Mouse (Mus musculus) limb, embryonic 12.5 days (tissue): ENCODE measurements around the gene Ago4. TPM values are rescaled to one million over a fixed set of nuclear protein-coding genes. Genes with fewer than 3 reads are reported as not detected.

Experiments
- ATAC-seq: fragments of 200-750 bp; cut with Nextera tagmentation; 2 replicates; pipeline ENCODE4 v1.8.0; 2017; ENCODE audit warnings: low read depth, moderate TSS enrichment; ENCODE audit not compliant: insufficient number of reproducible peaks, insufficient read depth, low FRiP score, low TSS enrichment
- H3K27ac ChIP-seq: fragments of 300-500 bp; sonication (generic); 2 replicates; pipeline ENCODE4 v1.5.1; 2016; ENCODE audit warnings: mild to moderate bottlenecking, moderate library complexity
- H3K27me3 ChIP-seq: fragments of 300-500 bp; sonication (generic); 2 replicates; pipeline ENCODE4 v1.6.1; 2016; ENCODE audit warnings: mild to moderate bottlenecking, moderate library complexity
- H3K36me3 ChIP-seq: fragments of 300-500 bp; sonication (generic); 2 replicates; pipeline ENCODE4 v1.6.1; 2016; ENCODE audit warnings: mild to moderate bottlenecking, moderate library complexity
- H3K4me1 ChIP-seq: fragments of 300-500 bp; sonication (generic); replicated peaks from 2 replicates; pipeline ENCODE4 v1.6.1; 2016
- H3K4me2 ChIP-seq: fragments of 300-500 bp; sonication (generic); 2 replicates; pipeline ENCODE4 v1.6.1; 2016; ENCODE audit warnings: mild to moderate bottlenecking, moderate library complexity
- H3K4me3 ChIP-seq: fragments of 300-500 bp; sonication (generic); replicated peaks from 2 replicates; pipeline ENCODE4 v1.5.1; 2016; ENCODE audit warnings: mild to moderate bottlenecking
- H3K9ac ChIP-seq: fragments of 300-500 bp; sonication (generic); replicated peaks from 2 replicates; pipeline ENCODE4 v1.6.1; 2016; ENCODE audit warnings: mild to moderate bottlenecking, moderate library complexity
- H3K9me3 ChIP-seq: fragments of 300-500 bp; sonication (generic); 2 replicates; pipeline ENCODE4 v1.6.1; 2016; ENCODE audit warnings: mild to moderate bottlenecking, moderate library complexity
- WGBS: fragments of 180-500 bp; shearing (Covaris S2); methylation state at CpG from one replicate; pipeline ENCODE4 v1.1.7; 2016; 5-methylcytosine and 5-hydroxymethylcytosine counted together
- polyA plus RNA-seq: library from polyadenylated mRNA; unstranded; fragments of >200 nt; fragmentation: Nextera tagmentation; extraction: Ambion mirVana; gene quantifications from 2 replicates; pipeline ENCODE4 v1.2.1, GENCODE M21; 2016

Gene Ago4
- polyA plus RNA-seq, 1 experiment from 2014 or later = 2.3 TPM

DNA sequence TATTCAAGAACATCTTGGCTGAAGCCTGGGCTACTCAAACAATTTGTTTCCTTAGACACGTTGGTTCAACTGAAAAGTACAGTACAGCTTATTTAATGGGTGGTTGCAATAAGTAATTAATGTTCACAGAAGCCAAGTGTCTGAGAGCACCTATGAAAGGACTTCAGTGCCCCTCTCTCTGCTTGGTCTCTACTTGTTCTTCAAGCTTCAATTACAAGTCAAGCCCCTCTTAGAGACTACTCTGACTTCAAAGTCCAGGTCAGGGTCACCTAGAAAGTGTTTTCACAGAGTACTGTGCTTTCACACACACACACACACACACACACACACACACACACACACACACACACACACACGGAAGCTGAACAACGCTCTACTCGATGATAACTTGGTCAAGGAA, 39.9 kb downstream of the Ago4 start:
- Histone ChIP-seq H3K4me2 (no peak overlapping the region), H3K4me3 (no peak overlapping the region), H3K9ac (no peak overlapping the region), H3K27ac (no peak overlapping the region), H3K4me1 (no peaks in the 10 kb centered on the region), H3K27me3 (no peaks in the 10 kb centered on the region), H3K9me3 (no peaks in the 10 kb centered on the region), H3K36me3 (peaks cover 18% of the 10 kb centered on the region; the same call in 1 of the 2 replicates)
- 81% methylated on average over 4 of the region's 4 CpGs for WGBS
- no peak for ATAC-seq

DNA sequence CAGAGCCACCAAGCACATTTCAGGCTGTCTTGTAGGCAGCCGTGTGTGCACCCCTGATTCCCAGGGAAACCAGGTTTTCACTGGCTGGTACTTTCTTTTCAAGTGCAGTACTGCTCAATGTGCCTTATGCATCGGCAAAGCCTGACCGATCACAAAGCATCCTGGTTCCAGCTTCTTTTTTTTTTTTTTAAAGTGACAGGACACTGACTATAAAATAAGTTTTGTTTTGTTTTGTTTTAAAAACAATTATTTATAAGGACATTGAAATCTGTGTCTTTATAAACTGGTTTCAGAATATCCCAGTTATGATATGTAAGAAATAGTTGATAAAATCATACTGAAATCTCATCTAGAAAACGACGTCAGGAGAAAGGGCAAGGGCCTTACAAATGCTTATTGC, 41.3 kb downstream of the Ago4 start:
- no peaks in the 10 kb centered on the region for H3K4me1 ChIP-seq
- no peak overlapping the region for H3K27ac ChIP-seq
- no peak overlapping the region for H3K4me3 ChIP-seq
- H3K4me2 ChIP-seq = no peak overlapping the region
- no peaks in the 10 kb centered on the region for H3K9me3 ChIP-seq
- 74% methylated on average over 5 of the region's 5 CpGs for WGBS
- no peak for ATAC-seq
- no peak overlapping the region for H3K9ac ChIP-seq
- H3K27me3 ChIP-seq = no peaks in the 10 kb centered on the region
- peaks cover 18% of the 10 kb centered on the region; the same call in 1 of the 2 replicates for H3K36me3 ChIP-seq

DNA sequence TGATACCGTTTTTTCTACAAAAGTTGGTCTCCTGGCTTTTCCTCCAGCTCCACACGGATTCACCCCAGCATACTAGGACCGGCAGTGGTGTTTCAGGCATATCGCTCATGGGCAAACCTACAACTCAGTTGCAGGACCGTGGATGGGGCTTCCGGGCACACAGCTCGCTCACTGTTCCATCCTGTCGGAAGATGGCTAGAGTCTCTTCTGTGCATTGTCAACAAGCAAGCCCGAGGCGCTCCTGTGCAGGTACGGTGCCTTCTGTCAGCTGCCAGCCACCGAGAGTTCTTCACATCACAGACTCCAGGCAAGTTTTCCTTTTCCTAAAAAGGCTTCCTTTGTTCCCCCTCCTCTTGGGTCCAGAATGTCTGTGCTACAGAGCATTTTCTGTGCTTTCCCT, 42.5 kb downstream of the Ago4 start:
- Histone ChIP-seq H3K27me3 (no peaks in the 10 kb centered on the region), H3K4me2 (no peak overlapping the region), H3K9me3 (no peaks in the 10 kb centered on the region), H3K27ac (0 out of 2 replicates have a peak overlapping the region, but pooled peaks have one; percentile 12), H3K4me1 (no peaks in the 10 kb centered on the region), H3K4me3 (no peak overlapping the region), H3K9ac (no peak overlapping the region), H3K36me3 (peaks cover 16% of the 10 kb centered on the region; the same call in 1 of the 2 replicates)
- no peak for ATAC-seq
- WGBS = 85% methylated on average over 12 of the region's 12 CpGs

DNA sequence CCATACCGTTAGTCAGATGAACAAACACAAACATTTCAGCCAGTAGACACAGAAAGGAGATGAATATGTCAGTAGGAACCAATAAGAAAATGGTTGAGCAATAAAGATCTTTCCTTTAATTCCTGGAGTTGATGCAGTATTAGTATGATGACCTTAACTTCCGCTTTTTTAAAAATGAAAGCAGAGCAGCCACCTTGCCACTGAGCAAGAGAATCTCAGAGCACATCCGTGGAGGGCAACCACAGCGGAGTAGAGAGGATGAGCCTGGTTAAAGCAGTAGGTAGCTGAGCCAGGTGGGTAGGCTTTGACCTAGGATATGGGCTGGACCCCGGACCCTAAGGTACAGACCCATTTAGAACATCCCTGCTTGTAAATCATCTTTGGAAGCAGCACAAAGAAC, 43.5 kb downstream of the Ago4 start:
- Histone ChIP-seq H3K27me3 (no peaks in the 10 kb centered on the region), H3K27ac (no peak overlapping the region), H3K9me3 (no peaks in the 10 kb centered on the region), H3K9ac (no peak overlapping the region), H3K4me3 (no peak overlapping the region), H3K4me2 (no peak overlapping the region), H3K36me3 (peaks cover 16% of the 10 kb centered on the region; the same call in 1 of the 2 replicates), H3K4me1 (no peaks in the 10 kb centered on the region)
- WGBS = 87% methylated on average over 5 of the region's 5 CpGs
- no peak for ATAC-seq

DNA sequence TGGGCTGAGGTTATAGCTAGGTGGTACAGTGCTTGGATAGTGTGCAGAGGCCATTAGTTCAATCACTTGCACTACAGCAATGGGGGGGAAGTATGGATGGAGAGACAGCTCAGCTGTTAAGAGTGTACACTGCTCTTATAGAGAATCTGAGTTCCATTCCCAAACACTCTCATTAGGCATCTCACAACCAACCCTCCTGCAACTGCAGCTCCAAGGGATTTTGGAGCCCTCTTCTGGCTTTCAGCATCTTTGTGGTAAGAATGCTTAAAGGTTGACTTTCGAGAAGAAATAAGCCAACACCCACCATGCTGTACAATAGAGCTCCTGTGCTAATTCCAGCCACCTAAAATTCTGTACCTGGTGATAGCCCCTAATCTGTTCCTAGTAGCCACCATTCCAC, 47.1 kb downstream of the Ago4 start:
- Histone ChIP-seq H3K4me3 (no peak overlapping the region), H3K9me3 (no peaks in the 10 kb centered on the region), H3K4me1 (no peaks in the 10 kb centered on the region), H3K27ac (no peak overlapping the region), H3K36me3 (0 out of 2 replicates have a peak, but pooled peaks cover 5% of the 10 kb centered on the region), H3K4me2 (no peak overlapping the region), H3K9ac (no peak overlapping the region), H3K27me3 (no peaks in the 10 kb centered on the region)
- WGBS = 77% methylated on average over 1 of the region's 1 CpGs
- ATAC-seq = no peak

DNA sequence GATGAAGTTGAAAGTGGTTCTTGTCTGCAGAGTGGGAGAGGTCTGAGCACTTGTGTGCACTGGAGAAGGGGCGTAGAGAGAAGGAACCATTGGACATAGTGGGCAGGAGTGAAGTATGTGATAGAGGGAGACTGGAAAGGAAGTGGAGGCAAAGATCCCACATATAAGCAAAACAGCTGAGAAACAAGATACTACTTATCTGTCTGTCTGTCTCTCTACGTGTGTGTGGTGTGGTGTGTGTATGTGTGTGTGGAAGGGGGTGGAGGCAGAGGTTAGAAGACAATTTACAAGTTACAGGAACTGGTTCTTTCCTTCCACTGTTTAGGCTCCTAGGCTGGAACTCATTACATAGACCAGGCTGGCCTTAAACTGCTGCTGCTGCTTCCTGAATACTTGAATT, 48.2 kb downstream of the Ago4 start:
- WGBS = 88% methylated on average over 2 of the region's 2 CpGs
- Histone ChIP-seq H3K4me1 (no peaks in the 10 kb centered on the region), H3K27me3 (no peaks in the 10 kb centered on the region), H3K36me3 (no peaks in the 10 kb centered on the region), H3K27ac (no peak overlapping the region), H3K9me3 (no peaks in the 10 kb centered on the region), H3K4me2 (no peak overlapping the region), H3K9ac (no peak overlapping the region), H3K4me3 (no peak overlapping the region)
- no peak for ATAC-seq

DNA sequence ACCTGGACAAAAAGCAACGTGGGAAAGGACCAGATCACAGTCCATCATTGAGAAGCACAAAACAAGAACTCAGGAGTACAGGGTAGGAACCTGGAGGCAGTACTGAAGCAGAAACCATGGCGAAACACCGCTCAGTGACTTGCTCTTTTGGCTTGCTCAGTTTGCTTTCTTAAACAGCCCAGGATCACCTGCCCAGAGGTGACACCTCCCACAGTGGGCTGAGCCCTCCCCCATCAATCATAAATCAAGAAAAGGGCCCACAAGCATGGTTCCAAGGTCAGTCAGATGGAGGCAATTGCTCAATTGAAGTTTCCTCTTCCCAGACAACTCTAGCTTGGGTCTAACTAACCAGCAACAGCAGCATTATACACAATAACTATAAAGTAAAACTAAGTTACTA, 49.4 kb downstream of the Ago4 start:
- Histone ChIP-seq H3K27ac (no peak overlapping the region), H3K4me1 (no peaks in the 10 kb centered on the region), H3K4me3 (no peak overlapping the region), H3K9me3 (no peaks in the 10 kb centered on the region), H3K27me3 (no peaks in the 10 kb centered on the region), H3K36me3 (no peaks in the 10 kb centered on the region), H3K4me2 (no peak overlapping the region), H3K9ac (no peak overlapping the region)
- no peak for ATAC-seq
- 84% methylated on average over 3 of the region's 3 CpGs for WGBS

DNA sequence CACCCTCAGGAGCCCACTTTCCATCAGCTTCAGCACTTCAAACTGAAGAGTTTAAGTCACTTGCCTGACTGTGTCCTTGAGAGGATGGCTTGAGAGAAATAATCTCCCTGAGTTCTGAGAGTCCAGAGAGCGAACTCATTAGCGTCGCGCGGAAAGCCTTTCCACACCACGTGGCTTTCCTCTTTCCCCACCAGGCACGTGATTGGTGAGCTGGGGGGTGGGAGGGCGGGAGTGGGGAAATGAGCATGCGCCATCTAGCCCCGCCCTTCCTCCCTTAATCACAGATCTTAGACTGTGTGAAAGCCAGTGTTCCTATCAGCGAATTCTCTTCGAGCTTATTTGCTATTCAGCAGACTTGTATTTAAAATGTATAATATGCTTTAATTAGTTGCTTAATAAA, 50.3 kb downstream of the Ago4 start:
- 79% methylated on average over 12 of the region's 12 CpGs for WGBS
- no peaks in the 10 kb centered on the region for H3K27me3 ChIP-seq
- H3K4me1 ChIP-seq = no peaks in the 10 kb centered on the region
- no peak overlapping the region for H3K9ac ChIP-seq
- H3K36me3 ChIP-seq = no peaks in the 10 kb centered on the region
- no peak overlapping the region for H3K4me2 ChIP-seq
- H3K27ac ChIP-seq = no peak overlapping the region
- H3K4me3 ChIP-seq = no peak overlapping the region
- no peaks in the 10 kb centered on the region for H3K9me3 ChIP-seq
- no peak for ATAC-seq

DNA sequence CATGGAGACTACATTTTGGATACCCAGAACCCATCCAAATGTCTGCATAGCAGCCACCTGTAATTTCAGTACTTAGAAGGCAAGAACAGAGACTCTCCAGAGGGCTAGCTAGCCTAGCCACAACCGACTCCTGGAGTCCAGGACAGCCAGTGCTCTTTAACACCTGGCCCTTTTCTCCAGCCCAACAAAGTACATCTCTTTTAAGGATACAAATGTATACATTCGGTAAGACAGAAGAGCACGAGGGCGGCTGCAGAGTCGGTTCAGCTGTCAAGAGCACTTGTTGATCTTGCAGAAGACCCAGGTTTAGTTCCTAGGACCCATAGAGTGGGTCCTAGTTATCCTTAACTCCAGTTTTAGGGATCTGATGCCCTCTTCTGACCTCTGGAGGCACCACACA, 51.8 kb downstream of the Ago4 start:
- 90% methylated on average over 5 of the region's 5 CpGs for WGBS
- H3K4me3 ChIP-seq = no peak overlapping the region
- no peak overlapping the region for H3K27ac ChIP-seq
- H3K4me1 ChIP-seq = no peaks in the 10 kb centered on the region
- H3K9me3 ChIP-seq = no peaks in the 10 kb centered on the region
- no peak overlapping the region for H3K4me2 ChIP-seq
- H3K36me3 ChIP-seq = no peaks in the 10 kb centered on the region
- ATAC-seq = no peak
- no peaks in the 10 kb centered on the region for H3K27me3 ChIP-seq
- no peak overlapping the region for H3K9ac ChIP-seq

DNA sequence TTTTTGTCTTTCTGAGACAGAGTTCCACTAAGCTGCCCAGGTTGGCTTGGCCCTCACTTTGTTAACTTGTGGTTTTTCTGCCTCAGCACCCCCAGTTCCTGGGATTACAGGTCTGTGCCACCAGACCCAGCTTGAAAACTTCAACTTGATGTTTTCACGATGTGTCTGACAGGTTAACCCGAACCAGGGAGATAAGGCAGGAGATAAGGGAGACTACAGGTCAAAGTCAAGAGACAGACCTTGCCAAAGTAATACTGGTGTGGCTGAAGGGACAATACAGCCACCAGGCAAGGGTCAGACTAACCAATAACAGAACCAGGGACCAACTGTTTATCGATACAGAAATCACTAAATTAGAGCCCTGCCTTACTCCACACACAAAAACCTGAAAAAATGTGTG, 53.0 kb downstream of the Ago4 start:
- Histone ChIP-seq H3K27ac (no peak overlapping the region), H3K27me3 (no peaks in the 10 kb centered on the region), H3K9ac (no peak overlapping the region), H3K4me3 (no peak overlapping the region), H3K4me1 (no peaks in the 10 kb centered on the region), H3K4me2 (no peak overlapping the region), H3K36me3 (no peaks in the 10 kb centered on the region), H3K9me3 (no peaks in the 10 kb centered on the region)
- ATAC-seq = no peak
- WGBS = 46% methylated on average over 3 of the region's 3 CpGs

DNA sequence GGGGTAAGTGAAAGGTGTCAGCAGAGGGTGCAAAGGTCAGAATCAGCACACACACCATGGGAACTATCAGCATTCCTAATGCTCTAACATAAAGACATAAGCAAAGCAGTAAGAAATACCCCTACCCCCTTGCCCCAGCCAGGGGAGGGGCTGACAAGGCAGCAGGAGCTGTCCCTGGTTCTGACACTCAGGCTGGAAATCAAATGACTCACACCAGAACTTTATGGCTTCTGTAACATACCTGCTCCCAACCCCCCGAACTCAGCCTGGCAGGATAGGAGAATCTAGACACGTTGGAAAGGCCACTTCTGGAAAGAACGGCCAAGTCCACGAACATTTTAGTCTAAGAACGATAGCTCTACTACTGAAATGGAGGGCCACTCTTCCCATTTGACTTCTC, 60.2 kb downstream of the Ago4 start:
- ATAC-seq = no peak
- Histone ChIP-seq H3K4me2 (no peak overlapping the region), H3K27ac (no peak overlapping the region), H3K27me3 (no peaks in the 10 kb centered on the region), H3K9me3 (no peaks in the 10 kb centered on the region), H3K9ac (no peak overlapping the region), H3K36me3 (no peaks in the 10 kb centered on the region), H3K4me1 (0 out of 2 replicates have a peak, but pooled peaks cover 4% of the 10 kb centered on the region), H3K4me3 (no peak overlapping the region)
- 48% methylated on average over 5 of the region's 5 CpGs for WGBS

DNA sequence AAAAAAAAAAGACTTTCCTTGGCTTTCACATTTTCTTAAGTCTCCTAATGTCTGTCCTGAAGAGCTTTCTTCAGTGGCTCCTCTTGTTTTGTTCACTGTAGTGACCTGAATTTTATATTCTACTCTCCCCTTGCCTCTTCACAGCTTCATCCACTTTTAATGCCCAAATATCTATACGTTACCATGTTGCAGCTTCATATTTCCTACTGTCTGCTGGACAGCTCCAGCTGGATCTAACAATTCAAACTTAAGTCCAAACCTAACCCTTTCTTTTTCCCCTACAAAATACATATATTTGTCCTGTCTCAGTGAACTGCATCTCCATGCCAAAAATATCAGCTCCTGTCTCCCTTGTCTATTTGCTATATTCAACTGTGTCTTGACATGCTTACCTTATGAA, 63.9 kb downstream of the Ago4 start:
- WGBS = 60% methylated on average over 1 of the region's 1 CpGs

More for the DNA sequence above, 63.9 kb downstream of the Ago4 start:
- Histone ChIP-seq H3K9ac (no peak overlapping the region), H3K4me2 (no peak overlapping the region), H3K27ac (no peak overlapping the region), H3K27me3 (no peaks in the 10 kb centered on the region), H3K36me3 (no peaks in the 10 kb centered on the region), H3K4me1 (peaks cover 37% of the 10 kb centered on the region), H3K9me3 (no peaks in the 10 kb centered on the region), H3K4me3 (no peak overlapping the region)
- ATAC-seq = no peak
